Mouse (Mus musculus): ENCODE measurements at regions not wholly inside any gene's neighbourhood (a gene's known extent, or its start where the extent isn't known, plus 50 kb on each side); places are given as distances from the start of the nearest gene placed in this dataset.
A peak's percentile ranks its signal among the peaks of the same experiment; 100 is the strongest.

GRCm38 (mm10) chr2:66961808-66962519 lies 177.2 kb upstream of the Scn7a start:
- DNase-seq (ENCODE audit: low spot score): peak; percentile 65

GRCm38 (mm10) chr2:66941188-66941587 lies 156.5 kb upstream of the Scn7a start:
- no peak for DNase-seq (ENCODE audit: low spot score)

- DNase-seq (ENCODE audit: low spot score): no peak
Measured at GRCm38 (mm10) chr2:66898032-66898431, 113.3 kb upstream of the Scn7a start.

GRCm38 (mm10) chr2:66867457-66868216 lies 82.9 kb upstream of the Scn7a start:
- DNase-seq (ENCODE audit: low spot score): no peak

All from MN1 (cell line).